Mouse (Mus musculus) erythroblast, embryonic 14.5 days (primary cell): ENCODE data around the gene Dnajb4. TPM values are rescaled to one million over a fixed set of nuclear protein-coding genes. Genes with fewer than 3 reads are reported as not detected.
"Not testable (repeated sequence)": the region's sequence is repeated elsewhere in the genome, so short reads cannot be mapped to it uniquely, and the experiment has no call there.

Source experiments
- H3K27me3 ChIP-seq: 2 replicates; pipeline ENCODE4 v1.6.1; 2012; ENCODE audit warnings: inconsistent platforms; ENCODE audit not compliant: control insufficient read depth
- H3K36me3 ChIP-seq: 2 replicates; pipeline ENCODE4 v1.6.1; 2012; ENCODE audit warnings: mild to moderate bottlenecking, inconsistent platforms; ENCODE audit not compliant: control insufficient read depth
- H3K4me1 ChIP-seq: 2 replicates; pipeline ENCODE4 v1.6.1; 2012; ENCODE audit warnings: inconsistent platforms; ENCODE audit not compliant: control insufficient read depth
- H3K4me3 ChIP-seq: replicated peaks from 2 replicates; pipeline ENCODE3; 2012; ENCODE audit warnings: moderate library complexity, mild to moderate bottlenecking, inconsistent platforms
- H3K9me3 ChIP-seq: 2 replicates; pipeline ENCODE4 v1.6.1; 2012; ENCODE audit warnings: low read length, inconsistent platforms, mixed read lengths; ENCODE audit not compliant: control insufficient read depth
- GATA1 ChIP-seq: IDR thresholded peaks from 2 replicates; pipeline ENCODE4 v1.6.1; 2012; ENCODE audit warnings: low read length, inconsistent platforms, mixed read lengths
- TAL1 ChIP-seq: IDR thresholded peaks from 3 replicates; pipeline ENCODE4 v1.6.1; 2012; ENCODE audit warnings: low read length, inconsistent platforms, mixed read lengths
- polyA plus RNA-seq: library from polyadenylated mRNA; stranded (reverse); fragments of >175 nt; gene quantifications from 2 replicates; pipeline ENCODE4 v1.2.3, GENCODE M21; 2012

The Dnajb4 gene
- polyA plus RNA-seq, 1 experiment, result 0.87 TPM

- Histone ChIP-seq H3K4me1 (peaks cover 41% of the 10 kb centered on the region), H3K36me3 (no peaks in the 10 kb centered on the region), H3K4me3 (no peak overlapping the region), H3K27me3 (peaks cover 42% of the 10 kb centered on the region), H3K9me3 (no peaks in the 10 kb centered on the region)
- no peak for TF ChIP-seq GATA1
- TF ChIP-seq TAL1, result no peak
Measured at GRCm38 (mm10) chr3:152147085-152147831, 62.8 kb downstream of the Dnajb4 start.

GRCm38 (mm10) chr3:152145186-152145585 lies 64.9 kb downstream of the Dnajb4 start:
- peaks cover 42% of the 10 kb centered on the region for H3K27me3 ChIP-seq
- no peaks in the 10 kb centered on the region for H3K9me3 ChIP-seq
- TF ChIP-seq GATA1 (no peak), TAL1 (no peak)
- H3K4me1 ChIP-seq, result peaks cover 25% of the 10 kb centered on the region
- H3K4me3 ChIP-seq, result no peak overlapping the region
- no peaks in the 10 kb centered on the region for H3K36me3 ChIP-seq

GRCm38 (mm10) chr3:152142989-152143695 lies 67.0 kb downstream of the Dnajb4 start:
- H3K36me3 ChIP-seq, result no peaks in the 10 kb centered on the region
- no peaks in the 10 kb centered on the region for H3K9me3 ChIP-seq
- H3K4me1 ChIP-seq, result peaks cover 13% of the 10 kb centered on the region
- no peak overlapping the region for H3K4me3 ChIP-seq
- peaks cover 30% of the 10 kb centered on the region for H3K27me3 ChIP-seq
- TF ChIP-seq TAL1, result no peak
- no peak for TF ChIP-seq GATA1

- Histone ChIP-seq H3K4me3 (no peak overlapping the region), H3K4me1 (peaks cover 10% of the 10 kb centered on the region), H3K36me3 (no peaks in the 10 kb centered on the region), H3K9me3 (no peaks in the 10 kb centered on the region), H3K27me3 (peaks cover 23% of the 10 kb centered on the region)
- TF ChIP-seq GATA1, result no peak
- TF ChIP-seq TAL1, result no peak
Measured at GRCm38 (mm10) chr3:152142146-152142545, 68.0 kb downstream of the Dnajb4 start.

GRCm38 (mm10) chr3:152139308-152139707 lies 70.8 kb downstream of the Dnajb4 start:
- H3K4me1 ChIP-seq, H3K4me3 ChIP-seq, H3K36me3 ChIP-seq: not testable (repeated sequence)

GRCm38 (mm10) chr3:152136106-152136505 lies 74.0 kb downstream of the Dnajb4 start:
- not testable (repeated sequence) for H3K4me3 ChIP-seq, H3K27me3 ChIP-seq, H3K4me1 ChIP-seq, H3K9me3 ChIP-seq, H3K36me3 ChIP-seq

More at GRCm38 (mm10) chr3:152139308-152139707, 70.8 kb downstream of the Dnajb4 start:
- H3K9me3 ChIP-seq, H3K27me3 ChIP-seq: not testable (repeated sequence)

- peaks cover 24% of the 10 kb centered on the region for H3K27me3 ChIP-seq
- peaks cover 3% of the 10 kb centered on the region; the same call in 1 of the 2 replicates for H3K9me3 ChIP-seq
- peaks cover 5% of the 10 kb centered on the region for H3K4me1 ChIP-seq
- no peak for TF ChIP-seq TAL1
- no peaks in the 10 kb centered on the region for H3K36me3 ChIP-seq
- H3K4me3 ChIP-seq, result no peak overlapping the region
Measured at GRCm38 (mm10) chr3:152133621-152134020, 76.5 kb downstream of the Dnajb4 start.

- H3K36me3 ChIP-seq, result no peaks in the 10 kb centered on the region; the same call in 1 of the 2 replicates
- H3K27me3 ChIP-seq, result peaks cover 31% of the 10 kb centered on the region
- H3K9me3 ChIP-seq, result peaks cover 10% of the 10 kb centered on the region
- peaks cover 14% of the 10 kb centered on the region for H3K4me1 ChIP-seq
- H3K4me3 ChIP-seq, result no peak overlapping the region
- TF ChIP-seq GATA1, result no peak
- TF ChIP-seq TAL1, result no peak
Measured at GRCm38 (mm10) chr3:152130963-152131362, 79.1 kb downstream of the Dnajb4 start.

- H3K9me3 ChIP-seq, H3K36me3 ChIP-seq, H3K4me3 ChIP-seq: not testable (repeated sequence)
- peaks cover 15% of the 10 kb centered on the region for H3K4me1 ChIP-seq
- H3K27me3 ChIP-seq, result peaks cover 34% of the 10 kb centered on the region
Measured at GRCm38 (mm10) chr3:152129426-152129825, 80.7 kb downstream of the Dnajb4 start.
